8 mouse cellular contexts compared by ENCODE assay signal in genomic region chr11:32454231-32454799, GRCm38 (mm10). TPM values are rescaled to one million over a fixed set of nuclear protein-coding genes. Genes with fewer than 3 reads are reported as not detected.
A peak's percentile ranks its signal among the peaks of the same experiment; 100 is the strongest.
DNase-seq lines count a peak whose midpoint lies in the region; ATAC-seq lines count a peak whose summit lies in the region.

No protein-coding gene starts in this region.

- peak overlapping the region; percentile 90 for H3K4me2 ChIP-seq in limb, embryonic 11.5 days (ENCODE audit: low read depth, severe bottlenecking)
- peak overlapping the region; percentile 92 for H3K4me2 ChIP-seq in neural tube, embryonic 12.5 days (replicated peaks)

- 2% methylated on average over 19 of the region's 19 CpGs for WGBS in limb, embryonic 11.5 days
- WGBS in neural tube, embryonic 12.5 days = 2% methylated on average over 19 of the region's 19 CpGs

- peak overlapping the region; percentile 94 for H3K9ac ChIP-seq in limb, embryonic 11.5 days (ENCODE audit: low read length)
- H3K9ac ChIP-seq in neural tube, embryonic 12.5 days = peak overlapping the region; percentile 94

- H3K4me3 ChIP-seq in limb, embryonic 11.5 days (ENCODE audit: low read depth, low read length) = peak overlapping the region; percentile 97
- peak overlapping the region; percentile 95 for H3K4me3 ChIP-seq in neural tube, embryonic 12.5 days

- no peaks in the 10 kb centered on the region for H3K27me3 ChIP-seq in limb, embryonic 11.5 days (ENCODE audit: control insufficient read depth, insufficient read depth, low read length)
- no peaks in the 10 kb centered on the region for H3K27me3 ChIP-seq in neural tube, embryonic 12.5 days (replicated peaks)

- H3K27ac ChIP-seq in limb, embryonic 11.5 days (replicated peaks; ENCODE audit: low read depth, low read length) = no peak overlapping the region; the same call in 1 of the 2 replicates
- peak overlapping the region; percentile 96; the same call in 1 of the 2 replicates for H3K27ac ChIP-seq in neural tube, embryonic 12.5 days

- DNase-seq in frontal cortex, postnatal 36 days (ENCODE audit: low spot score in 2 of 2) = no peak
- peak; percentile 63 for DNase-seq in 3T3-L1 (ENCODE audit: low read depth, low spot score)
- DNase-seq in limb, embryonic 11.5 days (ENCODE audit: low spot score) = no peak
- no peak for DNase-seq in cerebellum, postnatal 14 days
- DNase-seq in yolk sac, embryonic 10.5 days (ENCODE audit: low spot score) = no peak

- 0 out of 2 replicates have a peak, but pooled peaks cover 2% of the 10 kb centered on the region for H3K4me1 ChIP-seq in limb, embryonic 11.5 days (ENCODE audit: control insufficient read depth, insufficient read depth, low read length)
- H3K4me1 ChIP-seq in neural tube, embryonic 12.5 days = peaks cover 10% of the 10 kb centered on the region

- H3K36me3 ChIP-seq in limb, embryonic 11.5 days (ENCODE audit: control insufficient read depth, insufficient read depth, low read length) = no peaks in the 10 kb centered on the region
- H3K36me3 ChIP-seq in neural tube, embryonic 12.5 days = no peaks in the 10 kb centered on the region

- ATAC-seq in frontal cortex, adult (ENCODE audit: low TSS enrichment) = 0 out of 2 replicates have a peak, but pooled peaks have one; percentile 2
- ATAC-seq in erythroid progenitor cell, adult 5-6 weeks (replicated peaks; ENCODE audit: low FRiP score, poor library complexity, severe bottlenecking) = peak; percentile 29; the same call in 1 of the 2 replicates
- ATAC-seq in limb, embryonic 11.5 days (ENCODE audit: insufficient number of reproducible peaks, low FRiP score, low TSS enrichment, low read depth) = no peak
- peak; percentile 57; the same call in 1 of the 2 replicates for ATAC-seq in neural tube, embryonic 12.5 days (ENCODE audit: low FRiP score, low read depth)

- no peaks in the 10 kb centered on the region for H3K9me3 ChIP-seq in limb, embryonic 11.5 days (ENCODE audit: control insufficient read depth, low read length)
- H3K9me3 ChIP-seq in neural tube, embryonic 12.5 days = no peaks in the 10 kb centered on the region

RNA-seq across cellular contexts. Expression of gene Ubtd2, which starts 0.9 kb away (rescaled TPM):
- not detected in 2 replicates for total RNA-seq in erythroid progenitor cell, adult 5-6 weeks (2015; ENCODE audit: low replicate concordance)
- 0.26 TPM in 1 of 2 replicates, not detected in the other for total RNA-seq in erythroid progenitor cell, adult 5-6 weeks (2017; ENCODE audit: low replicate concordance)
- polyA plus RNA-seq in limb, embryonic 11.5 days (2014; fragmentation: Nextera tagmentation; extraction: Ambion mirVana) = 91.4 and 94.8 TPM in 2 replicates
- 57.4 and 60.6 TPM in 2 replicates for polyA plus RNA-seq in neural tube, embryonic 12.5 days (2016; fragmentation: Nextera tagmentation; extraction: Ambion mirVana)
